Mouse (Mus musculus) liver, adult 2 months (tissue): ENCODE measurements around the gene H2afy. TPM values are rescaled to one million over a fixed set of nuclear protein-coding genes. Genes with fewer than 3 reads are reported as not detected.

Experiments
- DNase-seq: peaks from one replicate; pipeline ENCODE4 v3.0.0-alpha.2; 2011; ENCODE audit warnings: low read depth, low spot score; ENCODE audit errors: extremely low read depth
- H3K27ac ChIP-seq: fragments of 200-500 bp; replicated peaks from 2 replicates; pipeline ENCODE4 v1.5.1; 2012; ENCODE audit warnings: low read depth, mild to moderate bottlenecking, control low read depth, inconsistent platforms, low read length; ENCODE audit not compliant: insufficient read depth
- H3K27me3 ChIP-seq: fragments of 200-500 bp; 2 replicates; pipeline ENCODE4 v1.6.1; 2012; ENCODE audit warnings: mild to moderate bottlenecking, moderate library complexity, low read length, inconsistent platforms; ENCODE audit not compliant: control insufficient read depth, insufficient read depth
- H3K36me3 ChIP-seq: fragments of 200-500 bp; 2 replicates; pipeline ENCODE4 v1.6.1; 2012; ENCODE audit warnings: low read length, inconsistent platforms; ENCODE audit not compliant: control insufficient read depth, insufficient read depth
- H3K4me1 ChIP-seq: fragments of 200-500 bp; 2 replicates; pipeline ENCODE4 v1.6.1; 2011; ENCODE audit warnings: low read length; ENCODE audit not compliant: control insufficient read depth, insufficient read depth
- H3K4me3 ChIP-seq: fragments of 200-500 bp; 2 replicates; pipeline ENCODE4 v1.5.1; 2011; ENCODE audit warnings: low read depth, mild to moderate bottlenecking, control low read depth, low read length, moderate library complexity; ENCODE audit not compliant: insufficient read depth
- H3K79me2 ChIP-seq: fragments of 200-500 bp; 2 replicates; pipeline ENCODE4 v1.6.1; 2012; ENCODE audit warnings: inconsistent platforms, mild to moderate bottlenecking, low read length, moderate library complexity; ENCODE audit not compliant: control insufficient read depth, insufficient read depth
- H3K9ac ChIP-seq: fragments of 200-500 bp; 2 replicates; pipeline ENCODE4 v1.6.1; 2012; ENCODE audit warnings: low read depth, mild to moderate bottlenecking, control low read depth, inconsistent platforms, low read length
- CTCF ChIP-seq: fragments of 200-500 bp; IDR thresholded peaks from 2 replicates; pipeline ENCODE4 v1.5.1; 2011; ENCODE audit warnings: low read depth, low read length, control low read depth
- POLR2A ChIP-seq: fragments of 200-500 bp; IDR thresholded peaks from 2 replicates; pipeline ENCODE4 v1.6.1; 2011; ENCODE audit warnings: low read length, control low read depth; ENCODE audit not compliant: insufficient read depth; ENCODE audit errors: extremely low read depth
- WGBS: fragments of 180-500 bp; shearing (Covaris S2); methylation state at CpG from one replicate; pipeline ENCODE4 v1.1.7; 2018; 5-methylcytosine and 5-hydroxymethylcytosine counted together
- polyA plus RNA-seq: library from polyadenylated mRNA; depleted of rRNA; stranded (reverse); fragments of >200 nt; gene quantifications from 2 replicates; pipeline ENCODE4 v1.2.3, GENCODE M21; 2012
- total RNA-seq: library from RNA; depleted of rRNA; stranded (reverse); fragments of >200 nt; gene quantifications from 2 replicates; pipeline ENCODE4 v1.2.3, GENCODE M21; 2014

The H2afy gene
- total and polyA plus RNA-seq, 2 experiments = 52.7 to 65.9 TPM

DNA sequence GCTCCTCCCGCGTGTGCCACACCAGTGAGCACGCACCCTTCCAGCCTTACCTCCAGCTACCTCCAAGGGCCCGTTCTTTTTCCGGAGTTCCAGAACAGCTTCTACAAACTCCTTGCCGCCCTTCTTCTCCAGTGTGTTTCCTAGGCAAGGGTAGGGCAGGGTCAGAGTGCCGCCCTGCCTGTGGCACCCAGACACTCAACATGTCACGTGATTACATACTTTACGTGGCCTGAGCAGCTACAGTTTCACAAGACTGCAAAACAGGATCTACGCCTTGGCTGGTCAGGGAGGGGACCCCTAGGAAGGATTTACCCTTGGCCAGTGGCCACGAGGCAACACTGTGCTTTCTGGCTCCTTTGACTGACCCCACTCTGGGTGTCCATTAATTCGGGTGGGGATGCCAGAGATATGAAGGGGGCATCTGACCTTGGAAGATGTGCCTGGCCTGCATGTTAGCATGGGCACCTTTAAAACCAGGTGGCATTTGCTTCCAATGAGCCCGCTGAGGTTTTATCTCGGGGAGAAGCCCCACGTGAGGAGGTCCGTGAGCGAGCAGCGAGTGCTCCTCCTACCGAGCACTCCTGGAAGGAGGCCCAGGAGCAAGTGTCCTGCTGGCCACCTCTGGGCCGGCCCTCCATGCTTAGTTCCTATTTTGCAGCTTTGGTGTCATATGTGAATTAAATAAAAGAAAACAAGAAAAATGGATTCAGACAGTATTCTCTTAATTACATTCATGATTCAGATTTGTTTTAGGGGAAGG lies 51.8 kb downstream of the H2afy start:
- DNase-seq = no peak
- 97% methylated on average over 20 of the region's 20 CpGs for WGBS
- TF ChIP-seq POLR2A (no peak), CTCF (no peak)
- Histone ChIP-seq H3K4me1 (no peaks in the 10 kb centered on the region), H3K79me2 (no peaks in the 10 kb centered on the region), H3K36me3 (peaks cover 15% of the 10 kb centered on the region), H3K9ac (no peak overlapping the region), H3K27me3 (no peaks in the 10 kb centered on the region), H3K4me3 (no peak overlapping the region), H3K27ac (no peak overlapping the region)

DNA sequence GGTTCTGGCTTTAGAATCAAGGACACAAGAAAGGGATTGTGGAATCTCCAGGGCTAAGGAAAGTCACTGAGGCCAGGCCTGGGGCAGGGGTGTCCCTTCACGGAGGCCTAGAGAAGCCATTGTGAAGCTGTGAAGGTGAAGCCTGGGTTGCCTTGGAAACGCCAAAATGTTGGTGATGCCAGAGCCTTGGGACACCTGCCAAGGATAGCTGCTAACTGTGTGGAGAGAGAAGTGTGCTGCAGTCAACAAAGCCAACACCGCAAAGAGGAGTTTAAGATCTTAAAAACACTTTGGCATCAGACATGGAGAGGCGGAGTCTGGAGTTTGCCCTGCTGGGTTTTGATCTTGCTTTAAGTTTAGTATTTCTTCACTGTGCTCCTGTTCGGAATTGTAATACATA lies 54.5 kb downstream of the H2afy start:
- Histone ChIP-seq H3K36me3 (peaks cover 15% of the 10 kb centered on the region), H3K4me3 (no peak overlapping the region), H3K4me1 (no peaks in the 10 kb centered on the region), H3K79me2 (no peaks in the 10 kb centered on the region), H3K27me3 (no peaks in the 10 kb centered on the region), H3K9ac (no peak overlapping the region), H3K27ac (no peak overlapping the region)
- 81% methylated on average over 5 of the region's 5 CpGs for WGBS
- TF ChIP-seq POLR2A = no peak
- TF ChIP-seq CTCF = no peak
- no peak for DNase-seq

DNA sequence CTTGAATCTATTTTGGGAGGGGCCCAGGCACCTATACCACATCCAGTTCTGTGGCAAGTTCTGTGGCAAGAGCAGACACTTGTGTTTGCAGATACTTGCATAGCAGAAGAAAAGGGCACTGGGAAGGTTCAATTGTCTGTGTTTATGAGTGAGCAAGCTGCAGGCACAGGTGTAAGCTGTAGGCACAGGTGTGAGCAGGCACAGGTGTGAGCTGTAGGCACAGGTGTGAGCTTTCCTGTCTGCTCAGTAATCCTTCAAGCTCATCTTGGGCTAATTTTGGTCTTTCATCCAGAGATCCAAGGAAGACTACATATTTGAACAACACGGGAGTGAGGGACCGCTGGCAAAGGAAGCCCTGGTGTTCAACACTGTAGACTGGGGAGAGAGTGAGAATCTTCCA lies 56.5 kb downstream of the H2afy start:
- 91% methylated on average over 2 of the region's 2 CpGs for WGBS
- no peaks in the 10 kb centered on the region for H3K79me2 ChIP-seq
- H3K27ac ChIP-seq = no peak overlapping the region
- H3K27me3 ChIP-seq = no peaks in the 10 kb centered on the region
- no peak overlapping the region for H3K9ac ChIP-seq
- no peaks in the 10 kb centered on the region for H3K4me1 ChIP-seq
- no peak overlapping the region for H3K4me3 ChIP-seq
- peaks cover 13% of the 10 kb centered on the region for H3K36me3 ChIP-seq
- no peak for TF ChIP-seq CTCF
- no peak for TF ChIP-seq POLR2A
- no peak for DNase-seq

DNA sequence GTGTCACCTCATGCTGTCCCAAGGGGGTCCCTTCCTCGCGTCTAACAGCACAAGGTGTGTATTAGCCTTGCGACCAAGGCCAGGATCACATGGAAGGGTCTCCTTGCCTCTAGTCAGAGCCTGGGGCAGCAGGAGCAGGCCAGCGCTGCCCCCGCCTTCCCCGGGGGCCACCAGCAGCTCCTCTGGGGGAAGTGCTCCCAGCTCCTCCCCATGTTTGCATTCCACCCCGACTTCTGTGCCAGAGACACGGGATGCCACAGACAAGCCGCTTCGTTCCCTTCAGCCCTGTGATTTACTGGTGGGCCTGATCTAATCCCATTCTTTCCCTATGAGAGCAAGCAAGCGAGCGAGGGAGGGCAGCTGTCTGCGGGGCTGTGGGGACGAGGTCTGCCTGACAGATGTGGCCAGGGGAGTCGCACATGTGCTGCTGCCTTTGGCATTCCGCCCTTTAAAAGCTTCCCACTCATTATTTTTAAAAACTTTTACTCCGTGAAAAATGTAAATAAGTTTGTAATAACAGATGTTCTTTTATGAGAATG lies 57.4 kb downstream of the H2afy start:
- no peaks in the 10 kb centered on the region for H3K4me1 ChIP-seq
- 86% methylated on average over 17 of the region's 17 CpGs for WGBS
- no peak overlapping the region for H3K27ac ChIP-seq

DNA sequence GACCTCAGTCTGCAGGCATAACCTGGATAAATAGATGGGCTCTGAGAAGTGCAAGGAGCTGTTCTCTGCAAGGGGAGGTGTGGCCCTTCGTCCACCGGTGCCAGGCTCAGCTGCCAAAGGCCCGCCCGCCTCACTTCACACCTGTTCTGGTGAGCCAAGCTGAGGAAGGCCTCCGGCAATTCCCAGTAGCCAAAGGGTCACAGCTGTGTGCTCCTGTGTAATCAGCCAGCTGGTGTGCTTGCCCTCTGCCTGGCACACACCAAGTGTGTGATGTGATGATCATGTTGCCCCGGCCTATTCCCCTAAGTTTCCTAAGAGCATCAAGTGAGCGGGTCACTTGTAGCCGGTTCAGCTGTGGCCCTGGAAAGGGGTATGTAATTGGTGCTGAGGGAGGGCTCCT lies 60.2 kb downstream of the H2afy start:
- H3K79me2 ChIP-seq = no peaks in the 10 kb centered on the region
- peaks cover 12% of the 10 kb centered on the region; the same call in 1 of the 2 replicates for H3K36me3 ChIP-seq
- DNase-seq = no peak
- no peaks in the 10 kb centered on the region for H3K4me1 ChIP-seq
- H3K9ac ChIP-seq = no peak overlapping the region
- no peak for TF ChIP-seq CTCF
- no peak for TF ChIP-seq POLR2A
- no peak overlapping the region for H3K27ac ChIP-seq
- no peak overlapping the region for H3K4me3 ChIP-seq
- no peaks in the 10 kb centered on the region for H3K27me3 ChIP-seq
- 88% methylated on average over 8 of the region's 8 CpGs for WGBS

More for the DNA sequence above, 57.4 kb downstream of the H2afy start:
- DNase-seq = no peak
- no peaks in the 10 kb centered on the region for H3K79me2 ChIP-seq
- no peak overlapping the region for H3K9ac ChIP-seq
- no peaks in the 10 kb centered on the region for H3K27me3 ChIP-seq
- H3K4me3 ChIP-seq = no peak overlapping the region
- TF ChIP-seq CTCF (no peak), POLR2A (no peak)
- H3K36me3 ChIP-seq = peaks cover 17% of the 10 kb centered on the region

DNA sequence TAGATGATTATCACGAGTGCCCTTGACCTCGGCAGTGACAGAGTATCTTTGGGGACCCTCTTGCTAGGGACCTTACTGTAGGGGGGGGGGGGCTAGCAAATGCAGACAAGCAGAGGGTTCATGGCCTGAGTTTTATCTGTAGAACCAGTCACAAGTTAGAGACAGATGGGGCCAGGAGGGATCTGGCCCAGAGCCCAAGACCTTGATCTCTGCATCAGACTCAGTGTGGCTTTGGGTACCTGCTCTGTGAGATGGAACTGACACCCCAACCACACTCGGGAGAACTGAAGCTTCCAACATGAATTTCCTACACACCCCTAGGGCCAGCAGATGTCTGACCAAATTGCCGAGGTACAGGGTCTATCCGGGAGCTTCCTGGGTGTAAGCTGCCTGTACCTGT lies 63.0 kb downstream of the H2afy start:
- Histone ChIP-seq H3K79me2 (no peaks in the 10 kb centered on the region), H3K27ac (no peak overlapping the region), H3K4me1 (no peaks in the 10 kb centered on the region), H3K9ac (no peak overlapping the region), H3K36me3 (peaks cover 9% of the 10 kb centered on the region; the same call in 1 of the 2 replicates), H3K4me3 (no peak overlapping the region), H3K27me3 (no peaks in the 10 kb centered on the region)
- DNase-seq = no peak
- WGBS = 88% methylated on average over 5 of the region's 5 CpGs
- TF ChIP-seq CTCF = no peak
- no peak for TF ChIP-seq POLR2A
